Mouse (Mus musculus) c-Kit-negative CD71-positive TER-119-positive erythroid progenitor cells, embryonic 14.5 days (primary cell): ENCODE measurements around the gene Mok.

ENCODE experiments used
- DNase-seq: peaks from one replicate; pipeline ENCODE4 v3.0.0-alpha.2; 2013; ENCODE audit warnings: low read depth, low spot score

Mok gene

DNA sequence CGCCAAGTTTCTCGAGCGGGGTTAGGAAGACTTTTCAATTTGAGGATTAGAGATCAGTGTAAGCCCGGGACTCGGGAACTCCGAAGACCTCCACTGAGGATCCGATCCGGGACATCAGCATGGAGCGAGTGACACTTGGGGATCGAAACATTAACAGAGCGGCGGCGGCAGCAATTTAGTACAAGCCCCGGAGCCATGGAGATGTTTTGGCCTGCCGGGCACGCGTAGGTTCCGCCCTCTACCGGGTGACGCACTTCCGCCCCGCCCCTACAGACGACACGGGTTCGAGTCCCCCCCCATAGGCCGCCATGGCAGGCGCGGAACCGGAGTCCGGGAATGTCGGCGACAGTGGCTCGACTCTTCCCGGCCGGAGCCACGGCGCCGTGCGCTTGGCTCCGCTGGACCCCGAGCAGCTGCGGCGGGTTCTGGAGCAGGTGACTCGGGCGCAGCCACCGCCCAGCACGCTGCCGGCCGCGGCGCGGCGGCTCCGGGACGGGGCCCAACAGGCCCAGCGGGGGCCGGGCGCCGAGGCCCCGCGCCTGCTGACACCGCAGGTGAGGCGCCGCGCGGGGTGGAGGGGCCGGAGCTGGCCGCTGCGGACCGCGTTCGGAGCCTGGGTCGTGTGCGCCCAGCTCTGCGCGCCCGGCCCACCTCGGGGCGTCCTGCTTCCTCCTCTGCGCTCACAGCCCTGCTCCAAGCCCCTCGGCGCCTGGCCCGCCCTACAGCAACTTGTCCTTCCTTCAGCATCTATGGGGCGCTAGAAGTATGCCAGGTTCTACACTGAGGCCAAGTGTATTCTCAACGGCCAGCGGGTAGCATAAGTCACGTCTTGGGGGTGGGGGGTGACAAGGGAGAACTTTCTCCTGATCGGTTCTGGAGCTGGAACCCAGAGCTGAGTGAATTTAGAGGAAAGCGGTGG is 9.5 kb upstream of the Mok start, which contains the start of gene Zfp839:
TSS of gene Zfp839 (plus strand) at position 244 of the 919 bp plus-strand sequence.
- DNase-seq = peak; percentile 50

GRCm38 (mm10) chr12:110846191-110846765 is 5.5 kb upstream of the Mok start:
- no peak for DNase-seq

GRCm38 (mm10) chr12:110845131-110845880 is 4.6 kb upstream of the Mok start:
- DNase-seq = peak; percentile 96

GRCm38 (mm10) chr12:110844227-110845130 is 3.7 kb upstream of the Mok start:
- DNase-seq = peak; percentile 33

DNA sequence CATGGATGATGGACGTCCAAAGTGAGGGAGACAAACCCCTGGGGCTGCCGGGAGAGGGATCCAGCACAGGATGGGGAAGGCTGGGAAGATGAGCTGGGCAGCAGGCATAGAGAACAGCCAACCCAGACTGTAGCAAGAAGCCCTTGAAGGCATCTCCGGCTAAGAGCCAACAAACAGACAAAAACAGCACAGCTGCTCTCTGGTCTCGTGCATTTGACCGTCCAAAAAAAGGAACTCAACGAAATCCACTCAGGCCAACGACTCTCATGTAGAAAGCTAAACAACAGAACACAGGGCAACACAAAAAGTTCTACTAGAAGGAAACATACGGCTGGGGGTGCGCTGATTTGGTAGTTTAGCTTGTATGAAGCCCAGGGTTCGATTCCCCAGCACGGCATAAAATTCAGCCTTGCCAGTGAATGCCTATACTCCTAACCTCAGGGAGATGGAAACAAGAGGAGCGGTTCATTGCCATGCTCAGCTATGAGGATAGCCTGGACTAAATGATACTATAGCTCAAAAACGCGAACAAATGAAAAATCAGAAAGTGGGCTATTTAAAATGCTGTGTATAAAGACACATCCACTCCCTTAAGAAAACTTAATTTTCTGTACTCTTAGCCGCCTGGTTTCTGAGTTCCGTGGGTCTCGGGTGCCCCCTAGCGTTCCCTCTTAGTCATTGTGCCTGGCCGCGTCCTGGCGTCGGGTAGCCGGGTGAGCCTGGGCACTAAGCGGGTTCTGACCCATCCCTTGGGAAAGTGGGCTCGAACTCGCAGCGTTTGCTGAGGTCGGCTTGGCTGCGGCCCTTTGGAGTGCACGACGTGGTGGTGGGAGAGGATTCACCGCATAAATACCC is 2.7 kb upstream of the Mok start:
- peak; percentile 80 for DNase-seq

DNA sequence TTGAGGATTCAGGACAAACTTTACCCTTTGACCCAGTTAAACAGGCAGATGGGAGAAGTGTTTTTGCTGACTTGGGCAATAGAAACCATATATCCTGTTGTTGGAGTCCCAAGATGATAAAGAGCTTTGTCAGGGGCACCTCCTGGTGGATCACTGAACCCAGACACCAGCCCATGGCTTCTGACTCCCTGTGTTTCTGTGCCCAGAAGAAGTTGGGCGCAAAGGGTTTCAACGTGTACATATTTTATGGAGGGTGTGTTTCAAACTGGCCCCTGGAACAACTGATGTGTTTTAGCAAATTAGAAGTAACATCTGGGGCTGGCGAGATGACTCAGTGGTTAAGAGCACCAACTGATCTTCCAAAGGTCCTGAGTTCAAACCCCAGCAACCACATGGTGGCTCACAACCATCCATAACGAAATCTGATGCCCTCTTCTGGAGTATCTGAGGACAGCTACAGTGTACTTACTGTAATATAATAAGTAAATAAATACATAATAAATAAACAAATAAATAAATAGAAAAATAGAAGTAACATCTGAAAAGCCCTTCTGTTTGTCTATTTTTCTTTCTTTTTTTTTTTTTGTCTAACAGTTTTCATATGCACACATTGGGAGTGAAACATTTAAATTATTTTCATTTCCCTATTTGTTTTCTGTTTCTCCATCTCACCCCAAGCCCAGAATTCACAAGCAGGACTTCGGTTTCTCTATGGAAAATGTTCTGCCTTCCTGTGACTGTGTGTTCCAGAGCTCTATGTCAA is 1.2 kb upstream of the Mok start:
- no peak for DNase-seq

DNA sequence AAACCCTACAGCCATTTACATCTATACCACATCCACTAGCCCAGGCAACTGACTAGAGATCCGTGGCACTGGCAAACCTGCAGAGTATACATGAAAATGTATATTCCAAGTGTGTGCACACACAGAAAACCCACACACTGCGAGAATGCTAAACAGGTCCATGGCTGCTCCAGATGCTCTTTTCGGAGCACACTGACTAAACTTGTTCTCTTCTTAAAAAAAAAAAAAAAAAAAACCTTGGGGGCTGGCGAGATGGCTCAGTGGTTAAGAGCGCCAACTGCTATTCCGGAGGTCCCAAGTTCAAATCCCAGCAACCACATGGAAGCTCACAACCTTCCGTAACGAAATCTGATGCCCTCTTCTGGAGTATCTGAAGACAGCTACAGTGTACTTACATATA is 2.9 kb downstream of the Mok start:
- no peak for DNase-seq

GRCm38 (mm10) chr12:110837192-110837841 is 3.4 kb downstream of the Mok start:
- no peak for DNase-seq

GRCm38 (mm10) chr12:110836729-110837128 is 4.0 kb downstream of the Mok start:
- DNase-seq = no peak

DNA sequence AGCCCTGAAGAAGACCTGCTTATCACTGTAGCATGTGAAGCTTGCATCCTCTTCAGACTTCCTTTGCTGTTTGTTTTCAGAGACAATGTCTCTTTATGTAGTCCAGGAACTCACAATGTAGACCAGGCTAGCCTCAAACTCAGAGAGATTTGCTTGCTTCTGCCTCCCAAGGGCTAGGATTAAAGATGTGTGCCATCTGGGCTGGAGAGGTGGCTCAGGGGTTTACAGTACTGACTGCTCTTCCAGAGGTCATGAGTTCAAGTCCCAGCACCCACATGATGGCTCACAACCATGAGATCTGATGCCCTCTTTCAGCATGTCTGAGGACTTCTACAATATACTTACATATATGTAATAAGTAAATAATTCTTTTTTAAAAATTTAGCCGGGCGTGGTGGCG is 5.6 kb downstream of the Mok start:
- DNase-seq = no peak

GRCm38 (mm10) chr12:110830293-110831024 is 10.3 kb downstream of the Mok start:
- DNase-seq = no peak

DNA sequence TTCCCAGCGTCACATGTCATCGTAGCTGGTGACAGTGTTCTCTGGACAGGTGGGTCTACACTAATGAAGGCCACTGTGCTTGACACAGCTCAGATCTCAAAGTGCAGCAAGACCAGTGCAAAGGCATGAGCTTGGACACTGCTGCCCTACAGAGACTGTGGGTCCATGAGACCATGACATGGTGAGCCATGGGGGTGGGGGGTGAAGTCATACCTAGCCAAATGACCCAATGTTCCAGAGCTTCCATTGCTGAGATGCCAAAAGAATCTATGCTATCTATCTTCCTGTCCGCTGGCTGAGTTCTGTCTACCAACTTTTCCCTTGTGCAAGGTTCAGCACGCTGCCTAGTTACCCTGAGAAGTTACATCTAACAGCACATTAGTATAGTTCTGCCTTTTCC is 11.8 kb downstream of the Mok start:
- DNase-seq = no peak

- no peak for DNase-seq
These were observed 18.4 kb downstream of the Mok start for GRCm38 (mm10) chr12:110822366-110822765.

DNA sequence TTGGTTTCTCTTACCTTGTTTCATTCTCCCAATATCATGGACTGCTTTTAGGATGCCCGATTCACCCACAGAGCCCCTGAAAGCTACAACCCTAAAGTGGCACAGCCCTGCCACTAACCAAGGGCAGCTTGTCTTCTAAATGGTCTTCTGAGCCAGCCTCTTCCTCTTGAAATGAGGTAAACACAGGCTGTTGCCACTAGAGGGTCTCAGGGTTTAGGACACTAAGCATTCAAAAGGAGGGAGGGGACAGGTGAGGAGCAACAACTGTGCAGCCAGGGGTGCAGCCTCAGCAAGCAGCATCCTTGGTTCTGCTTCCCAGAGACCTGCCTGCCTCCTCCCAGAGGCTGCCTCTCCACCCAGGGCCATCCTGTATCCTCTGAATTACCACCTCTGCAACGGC is 19.0 kb downstream of the Mok start:
- DNase-seq = no peak

- no peak for DNase-seq
These were observed 21.4 kb downstream of the Mok start for GRCm38 (mm10) chr12:110819367-110819766.

GRCm38 (mm10) chr12:110816833-110817232 is 23.9 kb downstream of the Mok start:
- DNase-seq = no peak

DNA sequence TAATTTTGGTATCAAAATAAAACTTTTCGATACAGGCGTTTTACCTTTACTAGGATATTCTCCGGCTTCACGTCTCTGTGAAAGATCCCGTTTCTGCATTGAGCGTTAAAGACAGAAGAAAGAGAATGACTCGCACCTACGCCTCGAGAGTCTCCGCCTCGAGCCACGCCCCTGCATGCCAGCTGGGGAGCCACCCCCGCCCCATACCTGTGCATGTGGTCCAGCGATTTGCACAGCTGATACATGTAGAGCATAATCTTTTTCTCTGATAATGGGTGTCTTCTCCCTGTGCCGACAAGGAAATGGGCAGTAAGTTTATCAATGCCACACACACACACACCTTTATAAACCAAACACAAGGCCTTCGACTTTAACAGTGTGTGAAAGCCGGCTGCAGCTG is 25.8 kb downstream of the Mok start:
- no peak for DNase-seq

GRCm38 (mm10) chr12:110813624-110814023 is 27.1 kb downstream of the Mok start:
- no peak for DNase-seq
